ENCODE assay signal across 14 mouse cellular contexts in the genomic region with DNA sequence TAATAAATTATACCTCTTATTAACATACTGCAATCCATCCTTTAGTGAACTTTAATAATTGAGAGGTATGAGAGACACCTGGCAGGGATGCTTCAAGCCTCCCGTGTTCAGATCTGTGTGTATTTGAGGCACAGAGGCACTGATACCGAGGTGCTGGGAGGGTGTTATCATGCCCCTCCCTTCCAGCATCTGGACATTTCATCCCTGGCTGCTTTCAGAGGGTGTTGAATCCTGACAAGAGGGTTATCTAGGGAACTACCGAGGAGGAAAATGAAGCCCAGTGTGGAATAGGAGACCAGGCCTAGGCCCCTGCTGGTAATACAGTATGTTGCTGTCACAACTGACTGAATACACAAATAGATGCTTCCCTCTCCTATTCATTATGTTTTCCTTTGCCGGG.
DNase-seq lines count a peak whose midpoint lies in the region; ATAC-seq and TF ChIP-seq lines count a peak whose summit lies in the region.
"Had no signal": no experiment of that assay in that cellular context is flagged by ENCODE, and none has a peak within 500 bp of the region (broad histone marks: within the 10 kb centered on the region; RNA-seq: fewer than 3 reads in every experiment).

No protein-coding gene starts in this region.

- WGBS in hindbrain, embryonic 14.5 days: 20% methylated on average over 4 of the region's 4 CpGs
- 13% methylated on average over 4 of the region's 4 CpGs for WGBS in neural tube, embryonic 15.5 days

- no peaks in the 10 kb centered on the region for H3K36me3 ChIP-seq in hindbrain, embryonic 14.5 days (replicated peaks; ENCODE audit: control insufficient read depth, insufficient read depth)
- no peaks in the 10 kb centered on the region for H3K36me3 ChIP-seq in neural tube, embryonic 15.5 days
- H3K36me3 ChIP-seq: heart, embryonic 13.5 days had no signal

- H3K27ac ChIP-seq in layer of hippocampus, adult 2 months: peak overlapping the region; percentile 57; the same call in 1 of the 2 replicates
- H3K27ac ChIP-seq in hindbrain, embryonic 14.5 days: peak overlapping the region; percentile 81
- H3K27ac ChIP-seq in neural tube, embryonic 15.5 days (replicated peaks): peak overlapping the region; percentile 56
- H3K27ac ChIP-seq: gastrocnemius, adult 2 months; heart, embryonic 13.5 days; macrophage had no signal

- H3K27me3 ChIP-seq in hindbrain, embryonic 14.5 days (ENCODE audit: control insufficient read depth, insufficient read depth, low read length): no peaks in the 10 kb centered on the region
- H3K27me3 ChIP-seq in neural tube, embryonic 15.5 days (replicated peaks): no peaks in the 10 kb centered on the region
- H3K27me3 ChIP-seq: CH12.LX; heart, embryonic 13.5 days; Patski had no signal

- peak overlapping the region; percentile 26; the same call in 1 of the 2 replicates for H3K4me2 ChIP-seq in hindbrain, embryonic 14.5 days (replicated peaks)
- no peak overlapping the region for H3K4me2 ChIP-seq in neural tube, embryonic 15.5 days
- H3K4me2 ChIP-seq: heart, embryonic 13.5 days had no signal

- peak; percentile 89 for ATAC-seq in hindbrain, embryonic 14.5 days (ENCODE audit: low FRiP score)
- peak; percentile 81; the same call in 1 of the 2 replicates for ATAC-seq in neural tube, embryonic 15.5 days (ENCODE audit: low FRiP score)
- ATAC-seq: inflammation-experienced regulatory T-cells, adult 6 months; Patski had no signal

- H3K4me3 ChIP-seq in layer of hippocampus, adult 2 months: no peak overlapping the region
- H3K4me3 ChIP-seq in hindbrain, embryonic 14.5 days (replicated peaks; ENCODE audit: low read length): no peak overlapping the region
- H3K4me3 ChIP-seq in neural tube, embryonic 15.5 days (replicated peaks): no peak overlapping the region
- H3K4me3 ChIP-seq: gastrocnemius, adult 2 months; heart, embryonic 13.5 days had no signal

- TF ChIP-seq CTCF in layer of hippocampus, adult 2 months (conservative IDR thresholded peaks at IDR 0.05): peak; percentile 44

- peak overlapping the region; percentile 20; the same call in 1 of the 2 replicates for H3K9ac ChIP-seq in hindbrain, embryonic 14.5 days
- no peak overlapping the region for H3K9ac ChIP-seq in neural tube, embryonic 15.5 days (replicated peaks)
- H3K9ac ChIP-seq: heart, embryonic 13.5 days had no signal

- no peaks in the 10 kb centered on the region for H3K9me3 ChIP-seq in hindbrain, embryonic 14.5 days (ENCODE audit: control insufficient read depth, low read length)
- H3K9me3 ChIP-seq in neural tube, embryonic 15.5 days (replicated peaks): no peaks in the 10 kb centered on the region
- H3K9me3 ChIP-seq: heart, embryonic 13.5 days had no signal

- H3K4me1 ChIP-seq in hindbrain, embryonic 14.5 days (replicated peaks; ENCODE audit: control insufficient read depth, insufficient read depth, low read length): peaks cover 24% of the 10 kb centered on the region; the same call in 1 of the 2 replicates
- H3K4me1 ChIP-seq in neural tube, embryonic 15.5 days: peaks cover 14% of the 10 kb centered on the region; the same call in 1 of the 2 replicates
- H3K4me1 ChIP-seq: heart, embryonic 13.5 days had no signal

- DNase-seq in layer of hippocampus, adult 2 months (ENCODE audit: low spot score in 2 of 2): no peak
- DNase-seq in layer of hippocampus, adult 8-10 months (ENCODE audit: low spot score in 2 of 2): no peak
- DNase-seq in cerebellum, postnatal 14 days: peak; percentile 35 to 57
- no peak for DNase-seq in hindbrain, embryonic 14.5 days (ENCODE audit: low spot score)
- DNase-seq in spleen, adult 12 weeks (ENCODE audit: low spot score): no peak
- DNase-seq in urinary bladder, postnatal 25 days (ENCODE audit: low spot score): no peak
- DNase-seq: gastrocnemius, adult 2 months; right cerebral cortex, postnatal 4 days had no signal

Comparison
In these comparisons a context has a peak if more than half of its experiments do, and no peak if none do; other contexts are left out.
1. DNase-seq: peak in cerebellum, postnatal 14 days (2 of 2); none in layer of hippocampus, adult 2 months (0 of 2), layer of hippocampus, adult 8-10 months (0 of 2), hindbrain, embryonic 14.5 days (single experiment), spleen, adult 12 weeks (single experiment) and urinary bladder, postnatal 25 days (single experiment).
2. Peak in every context shown above with its lines, with median percentiles within 50 percentile points of each other: H3K27ac ChIP-seq.